Mouse (Mus musculus): ENCODE results near the gene Frmd4a.

Gene Frmd4a

GRCm38 (mm10) chr2:4282777-4283176, 265.3 kb downstream of the Frmd4a start:
- DNase-seq (ENCODE audit: low read depth in 2 of 2, low spot score in 2 of 2): no peak

GRCm38 (mm10) chr2:4285693-4286291, 268.3 kb downstream of the Frmd4a start:
- DNase-seq (ENCODE audit: low read depth in 2 of 2, low spot score in 2 of 2): no peak

DNA sequence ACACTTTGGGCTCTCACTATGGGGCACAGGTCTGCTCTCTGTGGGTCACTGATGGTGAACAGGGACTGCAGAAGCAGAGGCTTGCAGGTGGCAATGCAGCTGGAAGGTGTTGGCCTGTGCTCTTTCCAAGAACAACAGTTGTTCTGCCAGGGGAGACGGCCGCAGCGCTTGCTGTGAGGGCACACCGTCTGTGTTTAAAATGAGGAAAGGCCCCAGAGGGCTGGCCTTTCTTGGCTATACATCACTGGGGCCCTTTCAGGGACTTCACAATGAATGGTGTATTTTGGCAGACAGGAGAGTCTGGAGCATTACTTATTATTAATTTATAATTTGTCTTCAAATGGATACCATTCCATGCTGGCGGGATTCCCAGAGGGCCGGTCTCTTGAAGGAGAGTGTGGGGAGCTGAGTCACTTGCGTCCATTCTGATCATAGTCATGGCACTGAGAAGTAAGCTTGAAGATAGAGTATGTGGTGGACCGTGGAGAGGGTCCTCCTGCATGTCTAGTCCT, 268.9 kb downstream of the Frmd4a start:
- DNase-seq (ENCODE audit: low read depth in 2 of 2, low spot score in 2 of 2): no peak

DNA sequence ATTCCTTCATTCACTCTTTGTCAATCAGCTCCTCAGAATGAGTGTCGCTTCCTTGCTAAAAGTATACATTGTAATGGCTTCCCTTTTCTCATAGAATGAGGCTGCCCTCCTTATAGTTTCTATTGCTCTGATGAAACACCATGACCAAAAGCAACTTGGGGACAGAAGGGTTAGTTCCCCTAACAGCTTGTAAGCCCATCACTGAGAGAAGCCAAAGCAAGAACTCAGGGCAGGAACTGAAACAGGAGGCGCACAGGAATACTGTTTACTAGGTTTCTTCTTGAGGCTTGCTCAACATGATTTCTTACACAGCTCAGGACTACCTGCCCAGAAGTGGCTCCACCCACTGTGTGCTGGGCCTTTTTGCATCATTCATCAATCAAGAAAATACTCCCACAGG, 273.0 kb downstream of the Frmd4a start:
- DNase-seq (ENCODE audit: low read depth in 2 of 2, low spot score in 2 of 2): no peak

DNA sequence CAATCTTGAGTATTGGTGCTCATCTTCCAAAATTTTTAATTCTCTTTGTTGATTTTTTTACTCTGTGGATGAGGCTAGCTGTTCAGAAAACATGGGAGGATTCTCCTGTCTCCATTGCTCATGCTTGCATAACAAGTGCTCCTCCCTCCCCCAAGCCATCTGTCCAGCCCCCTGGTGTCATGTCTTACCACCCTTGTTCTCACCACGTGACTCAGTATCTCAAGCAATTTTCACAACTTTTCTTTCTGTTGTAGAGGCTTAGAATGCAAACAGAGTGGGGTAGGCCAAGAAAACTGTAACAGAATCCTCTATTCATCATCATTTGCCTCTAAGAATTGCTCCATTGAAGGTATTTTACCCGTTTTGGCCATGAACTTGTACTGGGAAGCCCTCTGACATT, 273.6 kb downstream of the Frmd4a start:
- no peak for DNase-seq (ENCODE audit: low read depth in 2 of 2, low spot score in 2 of 2)

GRCm38 (mm10) chr2:4291671-4292070, 274.2 kb downstream of the Frmd4a start:
- DNase-seq (ENCODE audit: low read depth in 2 of 2, low spot score in 2 of 2): no peak

GRCm38 (mm10) chr2:4293726-4294125, 276.2 kb downstream of the Frmd4a start:
- DNase-seq (ENCODE audit: low read depth in 2 of 2, low spot score in 2 of 2): no peak

DNA sequence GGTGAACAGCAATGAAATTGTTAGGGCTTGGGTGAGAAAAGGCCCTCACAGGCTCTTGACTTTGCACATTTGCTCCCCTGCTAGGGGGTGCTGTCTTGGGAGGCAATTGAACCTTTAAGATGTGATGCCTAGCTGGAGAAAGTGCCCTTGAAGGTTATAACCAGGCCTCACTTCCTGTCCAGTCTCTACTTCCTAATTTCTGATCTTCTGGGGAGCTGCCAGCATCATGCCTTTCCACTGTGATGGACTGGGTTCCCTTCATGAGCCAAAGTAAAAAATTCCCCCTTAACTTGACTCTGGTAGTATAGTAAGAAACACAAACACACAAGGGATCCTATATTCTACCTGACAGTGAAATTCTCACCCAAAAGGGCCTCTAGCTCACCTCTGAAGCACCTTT, 278.1 kb downstream of the Frmd4a start:
- no peak for DNase-seq (ENCODE audit: low read depth in 2 of 2, low spot score in 2 of 2)

- no peak for DNase-seq (ENCODE audit: low read depth in 2 of 2, low spot score in 2 of 2)
Measured at GRCm38 (mm10) chr2:4296881-4297280, 279.4 kb downstream of the Frmd4a start.

DNA sequence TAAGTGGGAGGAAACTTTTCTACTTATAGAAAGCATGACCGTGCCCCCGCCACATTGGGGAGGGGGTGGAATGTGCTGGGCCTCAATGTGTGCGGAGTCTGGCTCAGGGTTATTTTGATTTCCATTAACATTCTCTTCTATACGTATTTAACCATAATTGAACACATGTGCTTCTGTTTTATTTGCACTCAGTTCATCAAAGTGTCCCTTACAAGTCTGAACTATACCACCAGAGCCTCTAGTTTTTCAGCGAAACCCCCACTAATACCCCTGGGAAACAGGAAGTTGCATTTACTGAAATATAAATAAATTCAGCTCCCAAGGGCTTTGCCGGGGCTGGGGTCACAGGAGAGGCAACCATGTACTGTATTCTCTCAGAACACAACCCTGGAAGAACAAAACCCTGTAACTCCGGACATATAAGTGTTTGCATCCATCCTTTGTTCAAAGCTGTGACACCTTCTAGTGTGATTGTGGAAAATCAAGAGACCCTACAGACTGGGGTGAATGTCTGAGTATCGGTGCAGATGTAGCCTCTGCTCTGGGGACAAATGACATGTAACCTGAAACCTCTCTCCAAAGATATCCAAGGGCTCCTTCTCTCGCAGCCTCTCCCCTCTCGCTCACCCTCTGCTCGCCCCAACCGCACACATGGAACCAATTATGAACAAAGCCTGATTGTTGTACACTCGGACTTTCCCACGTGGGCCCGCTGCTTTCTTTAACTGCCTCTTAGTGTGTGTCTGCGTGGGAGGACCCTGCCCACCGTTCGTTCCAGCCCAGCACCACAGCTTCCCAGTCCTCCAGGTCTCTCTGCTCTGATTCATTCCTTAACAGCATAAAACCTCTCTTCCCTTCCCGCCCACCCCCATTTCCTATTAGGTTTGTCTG, 281.1 kb downstream of the Frmd4a start:
- DNase-seq (ENCODE audit: low read depth in 2 of 2, low spot score in 2 of 2): no peak

DNA sequence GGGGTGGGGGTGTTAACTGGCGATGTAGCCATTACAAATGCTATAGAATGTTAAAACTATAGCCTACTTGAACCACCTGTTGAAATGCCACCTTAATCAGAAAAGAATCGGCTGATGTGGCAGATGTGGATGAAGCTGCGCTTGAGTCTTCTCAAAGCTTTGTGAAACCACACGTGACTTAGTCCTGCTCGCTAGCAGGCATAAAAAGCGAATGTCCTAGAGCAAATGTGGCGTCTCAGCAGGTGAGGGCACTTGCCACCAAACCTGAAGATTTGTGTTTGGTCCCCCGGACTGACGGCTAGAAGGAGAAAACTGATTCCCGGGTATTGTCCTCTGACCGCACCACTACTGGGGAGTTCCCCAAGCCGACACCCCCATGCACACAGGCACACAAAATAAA, 282.1 kb downstream of the Frmd4a start:
- no peak for DNase-seq (ENCODE audit: low read depth in 2 of 2, low spot score in 2 of 2)

GRCm38 (mm10) chr2:4300383-4300811, 282.9 kb downstream of the Frmd4a start:
- DNase-seq (ENCODE audit: low read depth in 2 of 2, low spot score in 2 of 2): no peak

- no peak for DNase-seq (ENCODE audit: low read depth in 2 of 2, low spot score in 2 of 2)
Measured at GRCm38 (mm10) chr2:4300816-4301215, 283.3 kb downstream of the Frmd4a start.

DNA sequence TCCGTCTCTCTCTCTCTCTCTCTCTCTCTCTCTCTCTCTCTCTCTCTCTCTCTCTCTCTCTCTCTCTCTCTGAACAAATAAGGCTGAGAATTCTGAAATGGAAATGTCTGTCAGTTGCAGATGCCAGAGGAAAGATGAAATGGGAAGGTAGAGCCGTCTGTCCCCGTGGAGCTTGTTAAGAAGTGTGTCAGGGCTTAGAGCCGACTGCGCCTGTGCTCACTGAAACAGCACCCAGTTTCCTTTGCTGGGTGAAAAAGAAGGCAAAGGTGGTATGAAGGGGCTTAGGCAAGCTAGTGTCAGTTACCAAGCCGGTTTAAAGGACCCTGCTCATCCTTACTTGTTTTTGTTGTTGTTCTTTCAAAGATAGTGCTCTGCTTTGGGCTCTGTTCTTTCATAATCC, 283.7 kb downstream of the Frmd4a start:
- no peak for DNase-seq (ENCODE audit: low read depth in 2 of 2, low spot score in 2 of 2)

DNA sequence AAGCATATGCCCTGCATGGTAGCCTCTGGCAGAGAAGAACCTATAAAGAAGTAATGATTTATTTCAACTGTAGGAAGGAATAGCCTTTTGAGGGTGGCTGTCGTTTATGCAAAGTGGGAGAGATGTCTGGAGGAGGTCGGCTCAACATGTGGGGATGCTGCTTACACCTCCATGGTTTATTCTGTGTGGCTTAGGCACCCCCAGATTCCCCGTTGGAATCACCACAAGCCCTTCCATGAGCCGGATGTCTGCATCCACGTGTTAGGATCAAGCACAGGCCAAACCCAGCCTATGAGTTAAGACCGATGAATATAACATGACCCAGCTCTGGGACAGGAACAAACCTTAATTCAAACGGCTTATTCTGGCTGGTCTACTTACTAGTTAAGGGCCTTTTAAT, 284.2 kb downstream of the Frmd4a start:
- no peak for DNase-seq (ENCODE audit: low read depth in 2 of 2, low spot score in 2 of 2)

GRCm38 (mm10) chr2:4302119-4302518, 284.6 kb downstream of the Frmd4a start:
- no peak for DNase-seq (ENCODE audit: low read depth in 2 of 2, low spot score in 2 of 2)

GRCm38 (mm10) chr2:4307076-4307475, 289.6 kb downstream of the Frmd4a start:
- DNase-seq (ENCODE audit: low read depth in 2 of 2, low spot score in 2 of 2): no peak

- DNase-seq (ENCODE audit: low read depth in 2 of 2, low spot score in 2 of 2): no peak
Measured at GRCm38 (mm10) chr2:4314545-4314944, 297.0 kb downstream of the Frmd4a start.

DNA sequence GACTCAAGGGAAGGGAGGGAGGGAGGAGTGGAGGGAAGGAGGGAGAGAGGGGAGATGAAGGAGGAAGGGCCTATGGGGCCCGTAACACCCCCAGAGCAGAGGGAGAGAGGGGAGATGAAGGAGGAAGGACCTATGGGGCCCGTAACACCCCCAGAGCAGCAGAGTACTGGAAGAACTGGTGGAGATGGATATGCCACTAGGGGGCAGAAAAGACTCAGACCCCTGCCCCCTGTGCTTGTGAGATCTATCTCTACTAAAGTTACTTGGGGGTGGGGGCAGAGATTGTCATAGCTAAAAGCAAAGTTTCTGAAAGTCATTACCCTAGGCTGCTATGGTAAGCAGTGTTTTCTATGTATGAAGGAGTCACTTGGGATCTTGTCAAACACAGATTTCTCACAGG, 299.1 kb downstream of the Frmd4a start:
- DNase-seq (ENCODE audit: low read depth in 2 of 2, low spot score in 2 of 2): no peak

GRCm38 (mm10) chr2:4318134-4318533, 300.6 kb downstream of the Frmd4a start:
- DNase-seq (ENCODE audit: low read depth in 2 of 2, low spot score in 2 of 2): no peak

- no peak for DNase-seq (ENCODE audit: low read depth in 2 of 2, low spot score in 2 of 2)
Measured at GRCm38 (mm10) chr2:4326241-4327010, 308.9 kb downstream of the Frmd4a start.

DNA sequence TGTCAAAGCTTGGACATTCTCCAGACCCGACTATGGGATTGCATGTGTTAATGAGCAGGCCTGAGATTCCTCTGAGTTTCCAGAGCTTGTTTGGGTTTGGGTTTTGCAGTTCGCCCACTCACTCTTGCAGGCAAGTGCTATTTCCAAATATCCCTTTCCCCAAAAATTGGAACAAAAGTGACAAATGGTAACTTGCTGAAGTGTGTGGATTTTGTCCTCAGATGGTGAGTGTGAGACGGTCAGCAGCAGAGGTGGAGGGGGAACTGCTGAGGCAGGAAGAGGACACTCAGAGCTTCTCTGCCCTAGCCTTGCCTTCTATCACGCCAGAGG, 309.5 kb downstream of the Frmd4a start:
- no peak for DNase-seq (ENCODE audit: low read depth in 2 of 2, low spot score in 2 of 2)
